Mouse (Mus musculus) adrenal gland, postnatal 14 days (tissue): ENCODE measurements at regions not wholly inside any gene's neighbourhood (a gene's known extent, or its start where the extent isn't known, plus 50 kb on each side); places are given as distances from the start of the nearest gene placed in this dataset.
A peak's percentile ranks its signal among the peaks of the same experiment; 100 is the strongest.

ENCODE experiments used
- DNase-seq: peaks from one replicate; pipeline ENCODE4 v3.0.0; 2021; ENCODE audit warnings: mixed read lengths

DNA sequence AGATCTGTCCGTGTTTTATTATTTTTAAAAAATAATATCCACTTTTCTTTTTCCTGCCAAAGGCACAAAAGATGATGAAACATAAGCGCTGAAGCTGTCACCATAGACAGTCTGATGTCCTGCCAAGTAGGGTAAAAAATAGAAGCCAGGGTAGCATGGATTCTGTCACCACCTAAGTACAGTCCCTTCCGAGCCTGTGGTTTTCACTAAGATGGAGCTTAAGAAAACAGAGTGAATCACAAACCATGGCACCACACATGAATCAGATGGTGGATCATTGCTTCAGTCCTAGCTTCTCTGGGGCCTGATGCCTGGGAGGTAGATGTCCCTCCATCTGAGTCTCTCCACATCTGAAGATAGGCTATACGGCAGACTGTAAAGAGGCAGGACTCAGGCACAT lies 55.9 kb upstream of the Fmod start:
- DNase-seq, result no peak

GRCm38 (mm10) chr1:133978271-133978988 lies 57.2 kb upstream of the Prelp start:
- peak; percentile 62 for DNase-seq

DNA sequence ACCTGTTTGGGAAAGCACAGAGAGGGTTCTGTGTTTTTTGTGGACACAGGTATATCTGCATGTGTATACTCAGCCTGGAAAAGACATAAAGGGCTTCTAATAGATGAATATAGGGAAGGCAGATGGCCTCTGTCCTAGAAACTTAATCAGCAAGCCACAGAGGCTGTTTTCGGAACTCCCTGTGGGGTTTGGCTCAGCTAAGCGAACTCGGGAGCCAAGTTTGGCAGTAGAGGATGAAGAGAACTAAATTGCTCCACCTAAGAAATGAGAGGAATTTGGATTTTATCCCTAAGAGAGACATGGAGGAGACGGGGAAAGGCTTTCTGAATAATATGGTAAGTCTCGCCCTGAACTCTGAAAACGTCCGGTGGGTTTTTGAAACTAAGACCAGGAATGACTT lies 56.0 kb upstream of the Prelp start:
- peak; percentile 31 for DNase-seq

- DNase-seq, result no peak
Observed at GRCm38 (mm10) chr1:133973801-133974200, 52.6 kb upstream of the Prelp start.

DNA sequence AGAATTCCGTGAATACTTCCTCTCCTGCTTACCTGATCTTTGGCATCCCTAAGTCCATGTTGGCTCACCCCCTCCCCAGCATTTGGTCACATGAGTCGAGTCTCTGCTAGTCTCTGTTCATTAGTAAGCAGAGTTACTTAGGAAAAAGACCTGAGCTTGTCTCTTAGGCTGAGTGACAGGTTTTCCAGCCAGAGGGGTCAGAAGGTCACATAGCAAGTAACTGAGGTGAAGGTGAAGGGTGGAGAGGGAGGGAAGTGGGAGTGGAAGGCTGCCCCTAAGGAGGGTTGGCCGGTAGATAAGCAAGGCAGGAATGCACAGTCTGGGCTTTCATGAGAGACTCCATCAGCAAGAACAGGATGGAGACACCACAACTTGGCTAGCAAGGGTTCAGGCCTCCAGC lies 50.1 kb upstream of the Prelp start:
- DNase-seq, result no peak
